8 mouse cellular contexts compared by ENCODE assay signal in genomic region chrX:7375716-7376480, GRCm38 (mm10). TPM values are rescaled to one million over a fixed set of nuclear protein-coding genes. Genes with fewer than 3 reads are reported as not detected.
DNase-seq lines count a peak whose midpoint lies in the region.

Gene Usp27x, minus strand, starts transcription at chrX:7375830.

- peak within 1 kb of the TSS; percentile 90 for H3K27ac ChIP-seq in hindbrain, embryonic 10.5 days

- peak; percentile 67 for DNase-seq in MEL-GATA-1-ER (ENCODE audit: extremely low read depth, low read depth)
- DNase-seq in cerebellum, adult 8-10 months: peak; percentile 70
- DNase-seq in forelimb bud, embryonic 11.5 days (ENCODE audit: low read depth, low spot score): peak; percentile 72
- peak; percentile 72 for DNase-seq in hindbrain, embryonic 10.5 days (ENCODE audit: low spot score)
- peak; percentile 65 to 72 for DNase-seq in layer of hippocampus, postnatal 10 days (ENCODE audit: low spot score in 2 of 2)
- DNase-seq in lung, postnatal 10 days: peak; percentile 83
- peak; percentile 77 for DNase-seq in ovary, postnatal 36 days (ENCODE audit: low spot score)
- peak; percentile 53 for DNase-seq in thymus, postnatal 25 days

- no peaks in the 10 kb centered on the region for H3K36me3 ChIP-seq in hindbrain, embryonic 10.5 days

- peaks cover 10% of the 10 kb centered on the region; the same call in 1 of the 2 replicates for H3K4me1 ChIP-seq in hindbrain, embryonic 10.5 days (replicated peaks)

- WGBS in hindbrain, embryonic 10.5 days: 14% methylated on average over 51 of the region's 51 CpGs

- no peaks in the 10 kb centered on the region for H3K27me3 ChIP-seq in hindbrain, embryonic 10.5 days (ENCODE audit: insufficient read depth, poor library complexity, severe bottlenecking)

- peaks cover 13% of the 10 kb centered on the region; the same call in 1 of the 2 replicates for H3K9me3 ChIP-seq in hindbrain, embryonic 10.5 days

- peak within 1 kb of the TSS; percentile 65 for H3K4me3 ChIP-seq in hindbrain, embryonic 10.5 days

RNA-seq across cellular contexts. Expression of gene Usp27x, which starts in this region (rescaled TPM):
- 0.56 and 0.90 TPM in 2 replicates for polyA plus RNA-seq in hindbrain, embryonic 10.5 days (2016; fragmentation: Nextera tagmentation; extraction: Ambion mirVana)
- 10 to 100 TPM; 14.0 to 14.9 TPM for total RNA-seq in layer of hippocampus, postnatal 10 days (2021)

Comparison
In these comparisons a context has a peak if more than half of its experiments do, and no peak if none do; other contexts are left out.
1. Peak in every context shown above with its lines: DNase-seq, H3K4me3 ChIP-seq and H3K27ac ChIP-seq.
2. Peak in DNase-seq, H3K4me3 ChIP-seq and H3K27ac ChIP-seq in hindbrain, embryonic 10.5 days; RNA of the gene not detected or under 1 TPM.